Mouse (Mus musculus) heart, embryonic 10.5 days (tissue): ENCODE measurements around the gene Grhl3. TPM values are rescaled to one million over a fixed set of nuclear protein-coding genes. Genes with fewer than 3 reads are reported as not detected.
"Not testable (repeated sequence)": the region's sequence is repeated elsewhere in the genome, so short reads cannot be mapped to it uniquely, and the experiment has no call there.

Source experiments
- DNase-seq: peaks from one replicate; pipeline ENCODE4 v3.0.0-alpha.2; 2017; ENCODE audit warnings: low spot score
- H3K27ac ChIP-seq: fragments of 300-500 bp; sonication (generic); 2 replicates; pipeline ENCODE4 v1.5.1; 2016; ENCODE audit warnings: mild to moderate bottlenecking
- H3K27me3 ChIP-seq: fragments of 300-500 bp; sonication (generic); 2 replicates; pipeline ENCODE4 v1.6.1; 2016; ENCODE audit warnings: mild to moderate bottlenecking; ENCODE audit not compliant: poor library complexity, insufficient read depth, severe bottlenecking
- H3K36me3 ChIP-seq: fragments of 300-500 bp; sonication (generic); 2 replicates; pipeline ENCODE4 v1.6.1; 2016; ENCODE audit warnings: mild to moderate bottlenecking, moderate library complexity
- H3K4me1 ChIP-seq: fragments of 300-500 bp; sonication (generic); 2 replicates; pipeline ENCODE4 v1.6.1; 2016; ENCODE audit warnings: mild to moderate bottlenecking
- H3K4me3 ChIP-seq: fragments of 300-500 bp; sonication (generic); 2 replicates; pipeline ENCODE4 v1.5.1; 2016; ENCODE audit warnings: mild to moderate bottlenecking, moderate library complexity
- H3K9me3 ChIP-seq: fragments of 300-500 bp; sonication (generic); 2 replicates; pipeline ENCODE4 v1.6.1; 2016; ENCODE audit warnings: mild to moderate bottlenecking, moderate library complexity
- WGBS: fragments of 180-500 bp; shearing (Covaris S2); methylation state at CpG from one replicate; pipeline ENCODE4 v1.1.7; 2016; 5-methylcytosine and 5-hydroxymethylcytosine counted together
- polyA plus RNA-seq: library from polyadenylated mRNA; unstranded; fragments of >200 nt; fragmentation: Nextera tagmentation; extraction: Ambion mirVana; gene quantifications from 2 replicates; pipeline ENCODE4 v1.2.1, GENCODE M21; 2016

Gene Grhl3
- polyA plus RNA-seq = 4.3 and 14.1 TPM in 2 replicates

DNA sequence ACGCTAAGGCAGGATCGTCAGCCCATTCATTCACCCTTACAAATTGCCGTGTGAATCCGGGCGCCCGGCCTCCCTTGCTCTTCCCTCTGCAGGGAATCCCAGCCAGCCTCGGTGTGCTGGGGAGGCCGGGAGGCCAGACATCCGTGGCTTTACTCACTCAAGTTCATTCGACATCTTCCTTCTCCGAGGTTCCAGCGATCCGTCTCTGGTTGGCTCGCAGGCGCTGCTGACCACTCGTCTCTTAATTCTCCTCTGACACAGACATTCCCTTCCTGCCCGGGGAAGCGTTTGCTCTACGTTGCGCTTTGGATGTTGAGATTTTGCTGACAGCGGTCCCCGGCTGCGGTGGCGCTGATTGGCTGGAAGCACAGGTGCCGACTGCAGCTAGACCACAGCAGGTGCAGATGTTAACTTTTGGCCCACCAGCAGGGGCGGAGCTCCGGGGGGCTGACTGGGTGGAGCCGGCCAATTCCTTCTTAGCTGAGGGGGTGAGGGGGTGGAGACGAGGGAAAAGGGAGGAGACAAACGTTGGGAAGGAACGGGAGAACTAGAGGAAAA is at the start of gene Grhl3:
Grhl3 (minus strand) TSS at position 380 of the 558 bp plus-strand sequence.
- peak within 1 kb of the TSS; percentile 57 for H3K4me3 ChIP-seq
- DNase-seq = no peak
- under 1% methylated on average over 31 of the region's 31 CpGs for WGBS
- H3K27ac ChIP-seq = 0 out of 2 replicates have a peak within 1 kb of the TSS, but pooled peaks have one; percentile 10
- peaks cover 56% of the 10 kb centered on the region for H3K4me1 ChIP-seq
- no peaks in the 10 kb centered on the region for H3K9me3 ChIP-seq
- peaks cover 84% of the 10 kb centered on the region for H3K27me3 ChIP-seq
- H3K36me3 ChIP-seq = no peaks in the 10 kb centered on the region

- no peak for DNase-seq
- Histone ChIP-seq H3K27me3 (peaks cover 64% of the 10 kb centered on the region), H3K9me3 (no peaks in the 10 kb centered on the region), H3K27ac (peak overlapping the region; percentile 37; the same call in 1 of the 2 replicates), H3K36me3 (no peaks in the 10 kb centered on the region), H3K4me3 (no peak overlapping the region), H3K4me1 (peaks cover 12% of the 10 kb centered on the region)
- 90% methylated on average over 10 of the region's 10 CpGs for WGBS
Observed at GRCm38 (mm10) chr4:135622290-135622689, 48.9 kb upstream of the Grhl3 start.

GRCm38 (mm10) chr4:135620461-135620860 is 47.0 kb upstream of the Grhl3 start:
- H3K4me1 ChIP-seq = peaks cover 19% of the 10 kb centered on the region
- 85% methylated on average over 3 of the region's 3 CpGs for WGBS

DNA sequence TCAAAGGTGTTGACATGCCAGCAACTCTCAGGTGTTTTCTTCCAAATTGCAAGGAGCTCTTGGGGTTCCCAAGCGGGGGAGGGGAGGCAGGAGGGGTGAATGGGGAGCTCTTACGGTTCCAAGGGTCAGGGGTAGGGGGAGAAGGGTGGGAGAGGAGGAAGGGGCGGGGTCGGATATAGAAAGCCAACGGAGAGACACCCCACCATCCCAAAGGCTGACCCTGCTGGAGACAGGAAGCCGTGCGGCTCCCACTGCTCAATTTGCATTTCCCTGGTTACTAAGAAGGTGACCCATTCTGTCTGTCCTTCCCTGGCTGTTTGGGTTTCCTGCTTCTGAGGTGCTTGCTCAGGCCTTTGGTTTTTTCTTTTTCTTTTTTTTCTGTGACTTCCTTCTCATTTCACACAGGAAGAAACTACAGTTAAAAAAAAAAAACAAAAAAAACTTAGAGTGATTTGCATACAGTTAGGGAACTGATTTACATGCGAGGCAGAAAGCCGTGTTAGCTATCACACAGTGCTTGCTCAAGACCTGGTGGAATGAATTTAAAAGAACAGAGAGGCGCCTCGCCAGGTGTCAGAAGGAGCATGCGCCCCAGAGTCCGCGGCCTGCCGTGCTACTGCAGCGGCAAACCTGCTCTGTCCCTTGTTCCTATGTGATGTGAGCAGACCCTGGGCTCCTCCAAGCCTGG is 44.5 kb upstream of the Grhl3 start:
- H3K27me3 ChIP-seq = peaks cover 38% of the 10 kb centered on the region
- H3K9me3 ChIP-seq = no peaks in the 10 kb centered on the region
- peak overlapping the region; percentile 69; the same call in 1 of the 2 replicates for H3K27ac ChIP-seq
- no peaks in the 10 kb centered on the region for H3K36me3 ChIP-seq
- H3K4me3 ChIP-seq = peak overlapping the region; percentile 31
- peaks cover 19% of the 10 kb centered on the region for H3K4me1 ChIP-seq
- 11% methylated on average over 16 of the region's 16 CpGs for WGBS
- DNase-seq = no peak

More at GRCm38 (mm10) chr4:135620461-135620860, 47.0 kb upstream of the Grhl3 start:
- no peak overlapping the region for H3K27ac ChIP-seq
- DNase-seq = no peak
- H3K4me3 ChIP-seq = no peak overlapping the region
- peaks cover 61% of the 10 kb centered on the region for H3K27me3 ChIP-seq
- no peaks in the 10 kb centered on the region for H3K36me3 ChIP-seq
- no peaks in the 10 kb centered on the region for H3K9me3 ChIP-seq

DNA sequence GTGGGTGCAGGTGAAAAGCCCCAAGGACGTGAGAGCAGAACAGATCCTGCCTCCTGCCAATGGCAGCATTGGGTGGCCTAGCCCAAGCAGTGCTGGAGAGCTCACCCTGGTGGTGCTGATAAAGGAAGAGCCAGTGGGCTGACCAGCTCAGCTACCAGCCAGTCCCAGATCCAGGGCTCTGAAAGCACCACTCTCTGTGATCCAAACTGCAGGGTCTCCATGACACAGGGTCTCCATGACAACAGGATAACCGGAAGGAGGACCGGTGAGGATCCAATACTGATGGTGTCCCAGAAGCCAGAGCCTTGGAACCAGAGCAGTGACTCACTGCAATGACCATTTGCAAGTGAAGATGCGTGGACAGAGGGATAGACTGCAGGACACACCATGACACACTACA is 43.6 kb upstream of the Grhl3 start:
- Histone ChIP-seq H3K27me3 (peaks cover 37% of the 10 kb centered on the region), H3K4me3 (no peak overlapping the region), H3K27ac (peak overlapping the region; percentile 26; the same call in 1 of the 2 replicates), H3K9me3 (no peaks in the 10 kb centered on the region), H3K36me3 (no peaks in the 10 kb centered on the region), H3K4me1 (peaks cover 25% of the 10 kb centered on the region)
- WGBS = 39% methylated on average over 4 of the region's 4 CpGs
- DNase-seq = no peak

DNA sequence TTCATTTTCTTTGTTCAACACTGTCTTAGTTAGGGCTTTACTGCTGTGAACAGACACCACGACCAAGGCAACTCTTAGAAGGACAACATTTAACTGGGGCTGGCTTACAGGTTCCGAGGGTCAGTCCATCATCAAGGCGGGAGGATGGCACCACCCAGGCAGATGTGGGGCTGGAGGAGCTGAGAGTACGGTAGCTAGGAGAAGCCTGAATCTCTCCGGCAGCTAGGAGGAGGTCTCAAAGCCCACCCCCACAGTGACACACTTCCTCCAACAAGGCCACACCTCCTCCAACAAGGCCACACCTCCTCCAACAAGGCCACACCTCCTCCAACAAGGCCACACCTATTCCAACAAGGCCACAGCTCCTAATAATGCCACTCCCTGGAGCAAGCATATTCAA is 41.9 kb upstream of the Grhl3 start:
- not testable (repeated sequence) for H3K36me3 ChIP-seq, H3K4me3 ChIP-seq

DNA sequence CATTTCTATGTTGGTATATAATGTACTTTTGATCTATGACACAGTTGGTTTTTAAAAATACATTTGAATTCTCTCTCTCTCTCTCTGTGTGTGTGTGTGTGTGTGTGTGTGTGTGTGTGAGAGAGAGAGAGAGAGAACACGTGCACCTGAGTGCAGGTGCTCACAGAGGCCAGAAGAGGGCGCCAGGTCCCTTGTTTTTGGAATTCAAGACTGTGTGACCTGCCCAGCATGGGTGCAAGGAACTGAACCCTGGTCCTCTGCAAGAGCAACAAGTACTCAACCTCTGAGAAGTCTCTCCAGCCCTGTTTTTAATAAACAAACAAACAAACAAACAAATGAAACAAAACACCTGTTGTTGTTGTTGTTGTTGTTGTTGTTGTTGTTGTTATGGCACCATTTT is 36.6 kb upstream of the Grhl3 start:
- Histone ChIP-seq H3K27ac (no peak overlapping the region), H3K9me3 (peaks cover 6% of the 10 kb centered on the region), H3K27me3 (peaks cover 10% of the 10 kb centered on the region), H3K4me3 (no peak overlapping the region), H3K4me1 (peaks cover 12% of the 10 kb centered on the region; the same call in 1 of the 2 replicates), H3K36me3 (no peaks in the 10 kb centered on the region)
- no peak for DNase-seq
- 80% methylated on average over 2 of the region's 2 CpGs for WGBS

More for the DNA sequence above, 41.9 kb upstream of the Grhl3 start:
- not testable (repeated sequence) for H3K9me3 ChIP-seq, DNase-seq
- Histone ChIP-seq H3K27ac (0 out of 2 replicates have a peak overlapping the region, but pooled peaks have one; percentile 22), H3K4me1 (peaks cover 25% of the 10 kb centered on the region), H3K27me3 (peaks cover 37% of the 10 kb centered on the region)
- 55% methylated on average over 5 of the region's 5 CpGs for WGBS

DNA sequence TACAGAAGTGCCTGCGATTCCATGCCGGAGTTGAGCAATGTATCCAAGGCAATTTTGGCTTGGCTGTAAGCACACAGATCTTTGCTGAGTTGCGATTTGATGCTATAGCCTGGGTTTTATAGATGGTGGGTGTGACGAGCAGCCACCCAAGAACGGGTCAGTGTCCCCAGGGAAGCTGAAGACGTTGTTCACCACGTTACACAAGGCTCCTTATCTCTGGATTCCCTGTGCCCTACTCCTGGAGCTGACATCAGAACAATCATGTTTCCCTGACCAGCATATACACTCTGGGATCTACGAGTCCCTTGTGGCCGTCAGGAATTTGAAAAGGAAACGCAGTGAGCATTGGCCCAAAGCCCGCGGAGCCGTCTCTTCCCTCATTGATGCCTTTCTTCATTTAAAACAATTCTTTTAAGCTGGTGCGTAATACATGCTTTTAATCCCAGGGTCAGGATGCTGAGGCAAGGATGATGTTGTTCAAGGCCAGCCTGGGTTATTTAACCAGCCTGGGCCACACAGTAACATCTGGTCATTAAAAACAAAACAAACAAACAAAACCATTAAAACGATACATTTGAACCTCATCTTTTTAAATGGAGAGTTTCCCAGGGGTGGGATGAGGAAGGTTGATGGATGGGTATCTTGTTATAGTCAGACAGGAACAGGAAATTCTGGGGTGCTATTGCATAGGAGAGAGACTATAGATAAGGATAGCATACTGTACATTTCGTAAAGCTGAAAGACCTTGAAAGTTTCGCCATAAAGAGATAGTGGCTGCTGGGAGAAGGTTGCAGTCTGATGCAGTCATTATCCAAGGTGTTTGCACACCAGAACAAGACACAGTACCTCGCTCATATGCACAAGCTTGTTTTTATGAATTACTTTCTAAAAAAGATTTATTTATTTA is 34.8 kb upstream of the Grhl3 start:
- peaks cover 6% of the 10 kb centered on the region for H3K9me3 ChIP-seq
- DNase-seq = no peak
- H3K4me3 ChIP-seq = no peak overlapping the region
- peaks cover 23% of the 10 kb centered on the region; the same call in 1 of the 2 replicates for H3K4me1 ChIP-seq
- peaks cover 10% of the 10 kb centered on the region for H3K27me3 ChIP-seq
- no peaks in the 10 kb centered on the region for H3K36me3 ChIP-seq
- no peak overlapping the region for H3K27ac ChIP-seq
- 68% methylated on average over 18 of the region's 18 CpGs for WGBS

GRCm38 (mm10) chr4:135606271-135606670 is 32.8 kb upstream of the Grhl3 start:
- H3K27ac ChIP-seq = no peak overlapping the region
- H3K4me3 ChIP-seq = no peak overlapping the region
- H3K36me3 ChIP-seq = no peaks in the 10 kb centered on the region
- H3K27me3 ChIP-seq = peaks cover 14% of the 10 kb centered on the region
- H3K4me1 ChIP-seq = peaks cover 16% of the 10 kb centered on the region; the same call in 1 of the 2 replicates
- no peak for DNase-seq
- peaks cover 6% of the 10 kb centered on the region for H3K9me3 ChIP-seq
- 84% methylated on average over 7 of the region's 7 CpGs for WGBS

- WGBS = 84% methylated on average over 3 of the region's 3 CpGs
- Histone ChIP-seq H3K9me3 (no peaks in the 10 kb centered on the region), H3K4me3 (no peak overlapping the region), H3K27ac (no peak overlapping the region), H3K4me1 (peaks cover 11% of the 10 kb centered on the region; the same call in 1 of the 2 replicates), H3K27me3 (peaks cover 31% of the 10 kb centered on the region), H3K36me3 (no peaks in the 10 kb centered on the region)
- DNase-seq = no peak
Observed at GRCm38 (mm10) chr4:135601530-135601929, 28.1 kb upstream of the Grhl3 start.

DNA sequence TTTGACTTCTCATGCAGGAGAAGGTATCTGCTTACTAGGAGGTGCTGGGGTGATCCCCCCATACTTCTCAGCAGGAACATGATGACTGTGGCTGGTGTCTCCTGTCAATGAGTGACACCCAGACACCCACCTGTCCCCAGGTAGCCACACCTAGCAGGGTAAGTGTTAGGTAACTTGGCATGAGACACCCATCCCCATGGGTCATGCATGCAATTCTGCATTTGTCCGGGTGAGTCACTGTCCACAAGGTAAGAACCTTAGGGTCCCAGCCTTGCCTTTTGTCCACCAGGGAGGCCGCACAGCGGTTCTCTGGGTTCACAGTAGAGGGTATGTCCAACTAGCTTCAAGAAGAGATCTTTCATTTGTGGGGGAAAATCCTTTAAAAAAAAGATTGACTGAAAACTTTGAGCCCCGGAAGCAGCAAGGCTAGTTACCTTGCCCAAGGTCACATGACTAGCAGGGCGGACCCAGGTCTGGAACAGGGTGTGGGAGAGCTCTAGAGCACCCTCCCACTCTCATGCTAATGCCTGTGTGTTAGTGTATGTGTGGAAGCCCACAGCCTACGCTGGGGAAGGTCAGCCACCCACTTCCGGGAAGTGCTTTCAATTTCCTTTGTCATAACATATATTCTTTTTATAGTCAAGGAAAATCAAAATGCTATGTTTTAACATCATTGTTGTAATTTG is 26.2 kb upstream of the Grhl3 start:
- Histone ChIP-seq H3K4me1 (peaks cover 11% of the 10 kb centered on the region; the same call in 1 of the 2 replicates), H3K36me3 (no peaks in the 10 kb centered on the region), H3K27me3 (peaks cover 21% of the 10 kb centered on the region), H3K9me3 (no peaks in the 10 kb centered on the region), H3K4me3 (no peak overlapping the region), H3K27ac (no peak overlapping the region)
- WGBS = 75% methylated on average over 7 of the region's 7 CpGs
- no peak for DNase-seq

- Histone ChIP-seq H3K4me3 (no peak overlapping the region), H3K4me1 (peaks cover 5% of the 10 kb centered on the region; the same call in 1 of the 2 replicates), H3K9me3 (no peaks in the 10 kb centered on the region), H3K36me3 (no peaks in the 10 kb centered on the region), H3K27ac (no peak overlapping the region), H3K27me3 (peaks cover 21% of the 10 kb centered on the region)
- DNase-seq = no peak
- 59% methylated on average over 2 of the region's 2 CpGs for WGBS
Observed at GRCm38 (mm10) chr4:135598998-135599397, 25.6 kb upstream of the Grhl3 start.
